Mouse (Mus musculus): ENCODE data around the gene Egflam.

DNA sequence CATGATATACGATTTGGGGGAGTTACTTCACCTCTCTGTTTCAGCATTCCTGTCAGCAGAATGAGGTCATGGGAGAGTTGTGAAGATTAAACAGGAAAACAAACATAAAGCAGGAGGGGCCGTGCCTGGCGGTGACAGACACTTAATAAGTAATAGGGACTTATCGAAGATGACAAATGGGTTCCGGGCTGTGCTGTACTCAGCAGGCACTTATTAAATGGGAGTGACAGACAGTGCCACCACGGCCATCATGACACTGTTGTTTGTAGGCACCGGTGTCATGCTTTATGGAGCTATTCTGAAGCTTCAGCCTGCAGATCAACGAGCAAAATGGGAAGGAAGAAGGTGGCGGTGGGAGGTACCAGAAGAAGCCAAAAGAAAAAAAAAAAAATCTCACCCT is 82.7 kb downstream of the Egflam start:
- TF ChIP-seq SMC3 (IDR thresholded peaks at IDR 0.05; ENCODE audit: low read depth, low read length) (no peak), CTCF (conservative IDR thresholded peaks at IDR 0.05 in 1 of 2, IDR thresholded peaks at IDR 0.05 in 1 of 2; ENCODE audit: low read depth in 2 of 2, low read length in 2 of 2) (no peak), ZMIZ1 (IDR thresholded peaks at IDR 0.05; ENCODE audit: low read depth, low read length) (no peak), BHLHE40 (IDR thresholded peaks at IDR 0.05; ENCODE audit: low read depth, low read length) (no peak), GABPA (IDR thresholded peaks at IDR 0.05; ENCODE audit: insufficient replicate concordance, low read depth, low read length) (no peak), MAX (IDR thresholded peaks at IDR 0.05; ENCODE audit: low read length) (no peak), CHD1 (IDR thresholded peaks at IDR 0.05; ENCODE audit: low read depth, low read length) (no peak)
